Mouse (Mus musculus) liver, embryonic 12.5 days (tissue): Measurements from ENCODE around the gene Cracr2a. TPM values are rescaled to one million over a fixed set of nuclear protein-coding genes. Genes with fewer than 3 reads are reported as not detected.

Experiments
- ATAC-seq: fragments of 200-750 bp; cut with Nextera tagmentation; 2 replicates; pipeline ENCODE4 v1.8.0; 2017; ENCODE audit warnings: moderate number of reproducible peaks, mild to moderate bottlenecking, moderate library complexity
- H3K27ac ChIP-seq: fragments of 300-500 bp; sonication (generic); 2 replicates; pipeline ENCODE4 v1.5.1; 2016; ENCODE audit warnings: mild to moderate bottlenecking
- H3K27me3 ChIP-seq: fragments of 300-500 bp; sonication (generic); replicated peaks from 2 replicates; pipeline ENCODE4 v1.6.1; 2016; ENCODE audit warnings: mild to moderate bottlenecking, moderate library complexity
- H3K36me3 ChIP-seq: fragments of 300-500 bp; sonication (generic); 2 replicates; pipeline ENCODE4 v1.6.1; 2016; ENCODE audit warnings: mild to moderate bottlenecking, moderate library complexity
- H3K4me1 ChIP-seq: fragments of 300-500 bp; sonication (generic); 2 replicates; pipeline ENCODE4 v1.6.1; 2016
- H3K4me2 ChIP-seq: fragments of 300-500 bp; sonication (generic); 2 replicates; pipeline ENCODE4 v1.6.1; 2016; ENCODE audit warnings: mild to moderate bottlenecking, moderate library complexity
- H3K4me3 ChIP-seq: fragments of 300-500 bp; sonication (generic); 2 replicates; pipeline ENCODE4 v1.5.1; 2016; ENCODE audit warnings: mild to moderate bottlenecking, moderate library complexity
- H3K9ac ChIP-seq: fragments of 300-500 bp; sonication (generic); 2 replicates; pipeline ENCODE4 v1.6.1; 2016; ENCODE audit warnings: mild to moderate bottlenecking, moderate library complexity
- H3K9me3 ChIP-seq: fragments of 300-500 bp; sonication (generic); replicated peaks from 2 replicates; pipeline ENCODE4 v1.6.1; 2016; ENCODE audit warnings: mild to moderate bottlenecking, moderate library complexity
- WGBS: fragments of 180-500 bp; shearing (Covaris S2); methylation state at CpG from one replicate; pipeline ENCODE4 v1.1.7; 2016; ENCODE audit not compliant: insufficient replicate concordance; 5-methylcytosine and 5-hydroxymethylcytosine counted together
- polyA plus RNA-seq: library from polyadenylated mRNA; unstranded; fragments of >200 nt; fragmentation: Nextera tagmentation; extraction: Ambion mirVana; gene quantifications from 2 replicates; pipeline ENCODE4 v1.2.1, GENCODE M21; 2016

Cracr2a gene
- polyA plus RNA-seq, 1 experiment from 2014 or later: 1.3 TPM

DNA sequence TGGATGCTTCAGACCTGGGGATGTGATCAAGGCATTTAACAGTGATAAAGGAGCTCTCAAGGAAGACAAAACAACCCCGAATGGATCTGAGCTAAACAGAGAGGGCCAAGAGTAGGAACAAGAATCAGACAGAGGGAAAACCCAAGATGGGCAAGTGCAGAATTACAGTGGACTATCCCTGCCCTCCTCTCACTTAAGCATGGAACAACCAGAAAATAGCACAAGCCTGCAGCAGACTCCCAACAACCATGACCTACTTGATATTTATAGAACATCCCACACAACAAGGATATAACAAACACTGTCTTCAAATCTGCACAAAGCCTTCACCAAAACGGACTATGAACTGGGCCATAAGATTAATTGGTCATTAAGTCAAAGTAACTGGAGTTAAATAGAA is 23.0 kb upstream of the Cracr2a start:
- 45% methylated on average over 2 of the region's 2 CpGs for WGBS
- no peak overlapping the region for H3K4me2 ChIP-seq
- peaks cover 27% of the 10 kb centered on the region for H3K27me3 ChIP-seq
- H3K4me3 ChIP-seq: no peak overlapping the region
- H3K36me3 ChIP-seq: no peaks in the 10 kb centered on the region
- no peak for ATAC-seq
- no peaks in the 10 kb centered on the region for H3K9me3 ChIP-seq
- no peak overlapping the region for H3K9ac ChIP-seq
- no peak overlapping the region for H3K27ac ChIP-seq
- no peaks in the 10 kb centered on the region for H3K4me1 ChIP-seq

DNA sequence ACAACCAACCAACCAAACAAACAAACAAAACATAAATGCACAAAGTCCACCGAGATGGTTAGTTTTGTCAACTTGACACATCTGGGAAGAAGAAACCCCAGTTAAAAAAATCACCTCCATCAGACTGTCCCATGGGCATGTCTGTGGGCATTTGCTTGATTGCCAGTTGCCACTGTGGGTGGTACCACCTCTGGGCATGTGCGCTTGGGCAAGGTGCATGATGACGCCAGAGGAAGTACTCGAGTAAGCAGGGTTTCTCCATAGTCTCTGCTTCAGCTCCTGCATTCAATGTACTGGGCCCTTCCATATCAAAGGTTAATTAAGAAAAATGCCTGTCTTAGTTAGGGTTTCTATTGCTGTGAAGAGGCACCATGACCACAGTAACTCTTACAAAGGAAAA is 21.9 kb upstream of the Cracr2a start:
- WGBS: 76% methylated on average over 4 of the region's 4 CpGs
- no peaks in the 10 kb centered on the region for H3K9me3 ChIP-seq
- H3K36me3 ChIP-seq: no peaks in the 10 kb centered on the region
- no peaks in the 10 kb centered on the region for H3K4me1 ChIP-seq
- H3K4me3 ChIP-seq: no peak overlapping the region
- ATAC-seq: no peak
- H3K9ac ChIP-seq: no peak overlapping the region
- no peak overlapping the region for H3K27ac ChIP-seq
- peaks cover 23% of the 10 kb centered on the region for H3K27me3 ChIP-seq
- H3K4me2 ChIP-seq: no peak overlapping the region

DNA sequence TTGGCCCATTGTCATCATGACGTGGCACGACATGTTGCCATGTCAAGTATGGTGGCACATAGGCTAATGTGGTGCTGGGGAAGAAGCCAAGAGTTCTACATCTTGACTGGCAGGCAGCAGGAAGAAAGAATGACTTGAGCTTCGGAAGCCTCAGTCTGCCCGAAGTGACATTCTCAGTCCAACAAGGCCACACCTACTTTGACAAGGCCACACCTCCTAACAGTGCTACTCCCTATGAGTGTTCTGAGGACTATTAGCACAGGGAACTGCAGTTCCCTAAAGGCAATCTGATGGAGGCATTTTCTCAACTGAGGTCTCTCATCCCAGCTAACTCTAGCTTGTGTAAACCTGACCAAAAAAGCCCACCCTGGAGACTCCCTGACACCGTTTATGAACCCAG is 21.5 kb upstream of the Cracr2a start:
- ATAC-seq: no peak
- 51% methylated on average over 5 of the region's 5 CpGs for WGBS
- Histone ChIP-seq H3K4me1 (no peaks in the 10 kb centered on the region), H3K27ac (no peak overlapping the region), H3K27me3 (peaks cover 23% of the 10 kb centered on the region), H3K36me3 (no peaks in the 10 kb centered on the region), H3K9me3 (no peaks in the 10 kb centered on the region), H3K4me3 (no peak overlapping the region), H3K4me2 (no peak overlapping the region), H3K9ac (no peak overlapping the region)

DNA sequence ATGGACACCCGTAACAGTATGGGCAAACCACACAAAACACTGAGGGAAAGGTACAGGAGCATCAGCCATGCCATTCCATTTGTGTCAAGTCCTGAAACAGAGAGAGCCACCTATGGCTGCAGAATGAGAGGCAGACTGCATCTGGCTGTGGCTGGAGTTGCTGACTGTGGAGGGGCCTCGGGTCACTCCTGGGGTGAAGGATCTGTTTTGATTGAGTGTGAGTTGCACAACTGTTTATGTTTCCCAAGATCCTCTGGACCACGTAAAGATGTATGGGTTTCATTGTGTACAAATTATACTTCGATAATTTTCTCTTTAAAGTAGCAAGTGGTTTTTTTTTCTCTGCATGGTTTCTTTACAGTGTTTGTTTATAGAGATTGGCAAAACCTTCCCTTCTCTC is 20.6 kb upstream of the Cracr2a start:
- Histone ChIP-seq H3K4me3 (no peak overlapping the region), H3K36me3 (no peaks in the 10 kb centered on the region), H3K9ac (no peak overlapping the region), H3K27me3 (peaks cover 23% of the 10 kb centered on the region), H3K9me3 (no peaks in the 10 kb centered on the region), H3K27ac (no peak overlapping the region), H3K4me2 (no peak overlapping the region), H3K4me1 (no peaks in the 10 kb centered on the region)
- WGBS: 57% methylated on average over 4 of the region's 4 CpGs
- no peak for ATAC-seq

DNA sequence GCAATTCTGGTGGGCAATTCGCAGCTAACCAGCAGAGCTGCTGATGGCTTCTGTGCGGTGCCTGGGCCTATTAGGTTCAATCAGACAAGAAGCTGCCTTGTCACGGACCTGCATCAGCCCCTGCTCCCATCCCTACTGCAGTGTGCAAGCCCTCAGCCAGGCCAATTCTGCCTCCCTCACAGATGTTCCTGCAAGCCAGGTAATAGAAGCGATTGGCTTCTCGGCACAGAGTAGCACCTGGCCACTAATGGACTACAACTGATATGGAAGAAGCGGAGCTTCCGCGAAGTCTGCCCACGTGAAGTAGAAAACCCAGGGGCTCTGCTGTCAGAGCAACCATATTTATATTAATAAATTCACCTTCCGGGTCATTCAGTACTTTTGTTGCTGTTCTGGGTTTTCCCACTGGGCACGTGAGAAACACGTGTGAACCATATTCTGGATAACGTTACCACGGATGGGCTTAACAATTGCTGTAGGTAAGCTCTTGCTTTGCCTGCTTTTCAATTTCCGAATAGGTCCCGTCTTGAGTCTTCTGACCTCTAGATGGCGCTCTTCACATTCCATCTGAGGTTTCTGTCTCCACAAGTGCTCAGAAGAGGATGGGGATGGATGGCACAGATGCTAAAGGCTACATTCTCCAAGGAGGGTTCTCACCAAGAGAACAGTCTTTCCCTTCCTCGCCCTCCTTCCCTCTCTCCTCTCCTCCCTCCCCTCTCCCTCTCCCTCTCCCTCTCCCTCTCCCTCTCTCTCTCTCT is 19.3 kb upstream of the Cracr2a start:
- H3K36me3 ChIP-seq: no peaks in the 10 kb centered on the region
- H3K27me3 ChIP-seq: peaks cover 23% of the 10 kb centered on the region
- H3K4me1 ChIP-seq: no peaks in the 10 kb centered on the region
- WGBS: 30% methylated on average over 18 of the region's 18 CpGs
- H3K9me3 ChIP-seq: no peaks in the 10 kb centered on the region
- no peak overlapping the region for H3K4me3 ChIP-seq
- H3K9ac ChIP-seq: no peak overlapping the region
- H3K27ac ChIP-seq: no peak overlapping the region
- no peak for ATAC-seq
- no peak overlapping the region for H3K4me2 ChIP-seq

DNA sequence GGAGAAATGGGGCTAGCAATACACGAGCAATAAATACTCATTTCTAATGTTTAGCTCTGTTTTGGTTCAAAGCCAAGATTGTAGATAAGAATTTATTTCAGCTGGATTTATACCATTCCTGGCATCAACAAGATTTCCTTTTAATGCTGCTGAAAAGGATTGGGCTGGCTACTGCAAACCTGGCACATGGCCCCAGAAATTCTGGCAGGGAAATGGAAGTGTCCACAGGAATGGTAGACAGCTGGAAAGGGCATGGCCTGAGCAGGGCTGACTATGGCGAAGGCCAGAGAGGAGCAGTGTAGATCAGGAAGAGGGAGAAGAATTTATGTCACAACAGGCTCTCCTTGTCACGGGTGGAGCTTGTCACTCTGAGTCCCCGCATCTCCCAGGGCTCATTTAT is 14.5 kb upstream of the Cracr2a start:
- H3K4me1 ChIP-seq: no peaks in the 10 kb centered on the region
- H3K27me3 ChIP-seq: peaks cover 12% of the 10 kb centered on the region
- H3K4me2 ChIP-seq: no peak overlapping the region
- no peaks in the 10 kb centered on the region for H3K36me3 ChIP-seq
- H3K27ac ChIP-seq: no peak overlapping the region
- no peaks in the 10 kb centered on the region for H3K9me3 ChIP-seq
- no peak for ATAC-seq
- H3K4me3 ChIP-seq: no peak overlapping the region
- WGBS: 61% methylated on average over 4 of the region's 4 CpGs
- H3K9ac ChIP-seq: no peak overlapping the region

DNA sequence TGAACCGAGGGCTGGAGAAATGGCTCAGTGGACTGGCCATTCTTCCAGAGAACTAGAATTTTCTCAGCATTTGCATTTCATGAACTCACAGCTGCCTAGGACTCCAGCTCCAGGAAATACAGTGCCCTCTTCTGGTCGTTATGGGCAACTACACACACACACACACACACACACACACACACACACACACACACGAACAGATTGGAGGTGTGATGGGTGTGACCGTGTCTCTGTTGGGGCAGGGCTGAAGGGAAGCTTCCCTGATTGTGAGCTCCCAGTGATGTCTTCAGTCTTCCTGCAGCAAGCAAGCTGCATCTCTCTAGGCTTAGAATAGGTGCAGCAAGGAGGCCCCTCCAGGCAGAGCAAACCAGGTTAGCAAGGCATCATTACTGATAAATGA is 8.2 kb upstream of the Cracr2a start:
- H3K9ac ChIP-seq: no peak overlapping the region
- 63% methylated on average over 4 of the region's 4 CpGs for WGBS
- no peak overlapping the region for H3K27ac ChIP-seq
- H3K4me3 ChIP-seq: no peak overlapping the region
- H3K4me2 ChIP-seq: no peak overlapping the region
- H3K27me3 ChIP-seq: no peaks in the 10 kb centered on the region; the same call in 1 of the 2 replicates
- no peaks in the 10 kb centered on the region for H3K4me1 ChIP-seq
- H3K36me3 ChIP-seq: no peaks in the 10 kb centered on the region
- ATAC-seq: no peak
- peaks cover 7% of the 10 kb centered on the region; the same call in 1 of the 2 replicates for H3K9me3 ChIP-seq

DNA sequence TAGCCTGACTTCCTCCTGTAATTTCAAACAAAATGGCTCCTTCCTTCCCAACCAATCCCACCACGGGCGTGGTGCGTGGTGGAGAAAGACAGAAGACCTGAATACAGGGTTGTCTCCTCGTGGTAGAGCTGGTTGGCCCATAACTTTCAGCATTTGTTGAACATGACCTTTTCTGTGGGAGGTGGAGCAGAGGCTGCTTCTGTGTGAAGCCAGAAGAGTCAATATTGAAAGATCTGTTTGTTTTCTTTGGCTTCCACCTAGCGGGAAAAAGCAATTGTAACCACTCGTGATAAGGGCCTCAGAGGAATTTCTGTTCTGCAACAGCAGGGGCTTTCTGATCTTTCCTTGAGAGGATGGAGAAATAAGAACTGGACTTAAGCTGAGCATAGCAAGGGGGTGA is 5.6 kb upstream of the Cracr2a start:
- Histone ChIP-seq H3K27me3 (no peaks in the 10 kb centered on the region; the same call in 1 of the 2 replicates), H3K36me3 (no peaks in the 10 kb centered on the region), H3K9ac (no peak overlapping the region), H3K9me3 (peaks cover 7% of the 10 kb centered on the region; the same call in 1 of the 2 replicates), H3K4me3 (no peak overlapping the region), H3K27ac (no peak overlapping the region), H3K4me1 (peaks cover 2% of the 10 kb centered on the region; the same call in 1 of the 2 replicates), H3K4me2 (no peak overlapping the region)
- ATAC-seq: no peak
- WGBS: 56% methylated on average over 6 of the region's 6 CpGs

DNA sequence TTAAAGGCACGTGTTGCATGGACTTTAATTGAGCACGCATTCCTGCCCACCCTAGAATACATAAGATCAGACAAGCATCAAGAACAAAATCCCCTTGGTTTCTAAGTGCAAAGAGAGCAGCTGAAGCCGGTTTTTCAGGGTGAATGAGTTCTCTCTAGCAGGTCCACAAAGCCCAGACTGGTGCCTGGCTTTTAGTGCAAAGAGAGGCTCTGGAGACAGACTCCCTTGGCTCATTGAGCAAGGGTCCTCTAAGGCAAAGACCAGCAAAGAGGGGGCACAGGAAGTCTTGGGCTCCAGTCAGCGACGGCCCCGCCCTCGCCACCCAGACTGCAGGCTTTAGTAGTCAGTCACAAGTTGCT is 287 bp upstream of the Cracr2a start:
- Histone ChIP-seq H3K27me3 (no peaks in the 10 kb centered on the region; the same call in 1 of the 2 replicates), H3K4me2 (peak overlapping the region; percentile 87), H3K4me1 (peaks cover 15% of the 10 kb centered on the region), H3K4me3 (peak overlapping the region; percentile 64), H3K9ac (peak overlapping the region; percentile 71), H3K36me3 (no peaks in the 10 kb centered on the region), H3K27ac (no peak overlapping the region), H3K9me3 (no peaks in the 10 kb centered on the region)
- ATAC-seq: no peak; the same call in 1 of the 2 replicates
- 9% methylated on average over 7 of the region's 7 CpGs for WGBS

DNA sequence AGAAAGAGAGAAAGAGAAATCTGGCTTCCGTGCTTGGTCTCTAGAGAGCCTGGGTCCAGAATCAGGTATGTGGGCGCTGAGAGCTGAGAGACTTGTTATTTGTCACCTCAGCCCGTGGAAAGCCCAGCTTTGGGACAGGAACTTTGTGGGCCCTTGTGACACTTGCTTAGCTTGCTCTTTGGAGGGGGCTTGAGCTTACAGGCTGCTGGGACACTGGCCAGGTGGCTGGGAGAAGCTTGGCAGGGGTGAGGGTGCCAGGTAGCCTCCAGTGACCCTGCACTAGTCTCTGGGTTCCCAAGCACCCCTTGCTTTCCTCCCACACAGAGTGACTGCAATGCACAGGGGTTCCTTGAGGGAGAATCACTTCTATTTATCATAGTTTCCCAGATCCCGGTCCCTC is 2.4 kb downstream of the Cracr2a start:
- H3K9me3 ChIP-seq: no peaks in the 10 kb centered on the region
- no peaks in the 10 kb centered on the region for H3K36me3 ChIP-seq
- ATAC-seq: no peak
- no peaks in the 10 kb centered on the region; the same call in 1 of the 2 replicates for H3K27me3 ChIP-seq
- H3K27ac ChIP-seq: no peak overlapping the region
- H3K4me1 ChIP-seq: peaks cover 23% of the 10 kb centered on the region
- 75% methylated on average over 4 of the region's 4 CpGs for WGBS
- no peak overlapping the region for H3K4me3 ChIP-seq
- no peak overlapping the region for H3K4me2 ChIP-seq
- no peak overlapping the region for H3K9ac ChIP-seq

DNA sequence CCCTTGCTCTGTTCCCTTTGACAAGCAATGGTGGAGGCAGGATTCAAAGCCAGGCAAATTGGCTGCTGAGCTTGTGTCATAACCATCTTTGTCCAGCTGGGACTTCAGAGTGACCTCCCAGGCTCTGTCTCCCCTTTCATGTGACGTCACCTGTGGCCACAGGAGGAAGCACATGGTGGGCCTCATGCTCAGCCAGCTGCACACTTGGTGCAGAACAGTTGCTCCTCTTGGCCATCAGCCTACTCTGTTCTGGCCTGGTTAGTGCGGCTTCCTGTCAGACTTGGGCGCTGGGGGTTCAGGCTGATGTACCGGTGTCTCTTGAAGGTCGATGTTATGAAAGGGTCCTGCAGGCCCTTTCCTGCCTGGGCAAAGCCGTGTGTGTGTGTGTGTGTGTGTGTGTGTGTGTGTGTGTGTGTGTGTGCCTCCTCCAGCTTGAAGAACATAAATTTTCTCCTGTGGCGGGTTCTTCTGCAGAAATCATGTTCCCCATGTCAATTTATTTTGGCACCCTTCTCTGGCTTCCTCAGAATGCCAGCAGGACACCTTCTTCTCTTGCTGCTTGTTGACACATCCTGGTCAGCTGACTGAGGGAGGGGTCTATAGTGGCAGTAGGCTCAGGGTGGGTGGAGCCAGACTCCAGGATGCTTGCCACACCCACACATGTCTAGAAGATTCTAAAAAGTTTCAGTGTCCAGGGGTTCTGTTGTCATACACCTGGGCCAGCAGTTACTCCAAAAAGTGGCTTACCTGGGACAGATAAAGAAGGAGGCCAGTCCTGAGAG is 5.0 kb downstream of the Cracr2a start:
- H3K4me3 ChIP-seq: no peak overlapping the region
- H3K36me3 ChIP-seq: no peaks in the 10 kb centered on the region
- ATAC-seq: no peak
- H3K9me3 ChIP-seq: no peaks in the 10 kb centered on the region
- WGBS: 58% methylated on average over 6 of the region's 7 CpGs
- no peak overlapping the region for H3K9ac ChIP-seq
- H3K27ac ChIP-seq: no peak overlapping the region
- H3K4me1 ChIP-seq: peaks cover 16% of the 10 kb centered on the region
- H3K4me2 ChIP-seq: no peak overlapping the region
- no peaks in the 10 kb centered on the region for H3K27me3 ChIP-seq

DNA sequence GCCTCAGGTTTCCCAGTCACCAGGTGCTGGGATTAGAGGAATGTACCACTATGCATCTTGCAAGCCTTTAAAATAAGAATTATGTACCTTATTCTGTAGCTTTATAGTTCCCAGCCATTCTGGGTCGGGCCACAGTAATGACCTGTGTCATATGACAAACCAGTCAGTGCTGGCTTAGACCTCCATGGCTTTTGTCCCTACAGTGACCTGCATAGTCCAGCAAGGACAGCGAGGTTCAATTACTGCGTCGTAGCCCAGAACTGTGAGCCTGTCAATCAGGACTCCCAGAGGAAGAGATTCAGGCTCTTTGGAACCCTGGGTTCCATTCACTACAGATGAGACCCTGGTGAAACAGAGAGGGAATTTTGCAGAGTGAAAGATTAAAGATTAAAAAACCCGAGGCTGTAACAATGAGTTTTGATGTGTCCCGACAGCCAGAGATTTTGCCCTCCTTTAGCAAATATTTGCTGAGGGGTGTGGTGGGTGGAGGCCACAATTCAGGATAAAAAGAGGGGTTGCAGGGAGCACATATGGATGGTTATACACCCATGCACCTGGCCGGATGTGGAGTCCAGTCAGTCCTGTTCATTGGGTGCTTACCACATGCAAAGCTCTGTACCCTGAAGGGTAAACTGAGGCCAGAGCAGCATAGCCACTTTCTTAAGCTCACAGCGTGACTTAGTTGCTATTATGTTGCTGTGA is 10.9 kb downstream of the Cracr2a start:
- H3K9me3 ChIP-seq: no peaks in the 10 kb centered on the region
- no peak overlapping the region for H3K4me3 ChIP-seq
- no peak overlapping the region for H3K27ac ChIP-seq
- H3K27me3 ChIP-seq: no peaks in the 10 kb centered on the region
- no peaks in the 10 kb centered on the region for H3K36me3 ChIP-seq
- peaks cover 14% of the 10 kb centered on the region for H3K4me1 ChIP-seq
- ATAC-seq: 0 out of 2 replicates have a peak, but pooled peaks have one; percentile 24
- H3K9ac ChIP-seq: no peak overlapping the region
- 69% methylated on average over 8 of the region's 8 CpGs for WGBS
- no peak overlapping the region for H3K4me2 ChIP-seq
